Mouse (Mus musculus) right cerebral cortex, adult 18-20 months (tissue): ENCODE measurements around the gene Cdh4.
A peak's percentile ranks its signal among the peaks of the same experiment; 100 is the strongest.

Experiments
- DNase-seq: peaks from one replicate; pipeline ENCODE4 v3.0.0; 2022; ENCODE audit warnings: mixed read lengths

The Cdh4 gene

DNA sequence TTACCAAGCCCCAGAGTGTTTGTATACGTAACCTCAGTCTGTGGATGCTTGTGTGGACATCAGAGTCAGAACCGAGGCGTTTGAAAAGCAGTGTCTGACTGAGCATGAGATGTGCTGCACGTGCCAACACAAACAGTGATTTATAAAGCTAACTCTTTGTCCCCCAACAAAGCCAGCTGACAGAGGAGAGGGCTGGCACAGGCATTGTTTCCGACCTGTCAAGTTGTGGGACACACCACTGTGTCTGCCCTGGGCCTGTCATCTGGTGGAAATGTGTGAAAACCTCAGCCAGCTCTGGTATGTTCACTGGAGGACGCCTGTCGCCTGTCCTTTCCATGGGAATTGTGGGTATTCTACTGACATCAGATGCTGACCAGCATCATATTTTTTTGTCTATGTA, 248.3 kb downstream of the Cdh4 start:
- no peak for DNase-seq

DNA sequence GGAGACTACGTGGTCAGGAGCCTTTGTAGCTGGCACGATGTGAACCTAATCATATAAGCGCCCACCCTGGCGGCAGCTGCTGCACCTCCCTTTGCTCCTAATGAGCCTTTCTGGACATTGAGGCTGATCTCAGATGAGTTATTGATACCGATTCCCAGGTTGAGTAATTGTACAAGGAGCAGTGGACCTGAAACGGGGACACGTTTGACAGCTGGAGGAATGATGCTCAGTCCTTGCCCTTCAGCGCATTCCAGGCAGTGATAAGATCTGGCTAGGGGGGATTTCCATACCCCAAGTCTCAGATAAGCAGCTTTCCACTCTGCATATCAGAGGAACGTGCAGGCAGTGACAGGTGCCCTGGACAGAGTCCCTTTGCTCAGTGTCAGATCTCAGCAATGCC, 252.7 kb downstream of the Cdh4 start:
- DNase-seq, result no peak

DNA sequence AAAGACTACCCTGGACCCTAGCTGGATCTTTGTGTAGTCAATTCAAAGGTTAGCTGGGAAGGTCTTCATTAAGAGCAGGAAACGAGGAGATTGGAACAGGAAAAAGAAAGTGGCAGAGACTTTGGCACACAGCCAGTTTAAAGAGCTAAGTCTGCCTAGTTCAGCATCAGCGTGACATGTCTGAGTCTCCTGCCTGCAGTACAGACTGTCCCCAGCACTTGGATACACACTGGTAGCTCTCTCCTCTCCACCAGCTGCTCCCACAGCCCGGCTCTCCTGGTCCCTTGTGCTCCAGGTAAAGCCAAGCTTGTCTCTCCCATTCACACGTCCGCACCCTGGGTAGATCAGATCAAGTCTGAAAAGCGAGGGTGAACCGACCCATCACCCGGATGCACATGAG, 255.4 kb downstream of the Cdh4 start:
- no peak for DNase-seq

DNA sequence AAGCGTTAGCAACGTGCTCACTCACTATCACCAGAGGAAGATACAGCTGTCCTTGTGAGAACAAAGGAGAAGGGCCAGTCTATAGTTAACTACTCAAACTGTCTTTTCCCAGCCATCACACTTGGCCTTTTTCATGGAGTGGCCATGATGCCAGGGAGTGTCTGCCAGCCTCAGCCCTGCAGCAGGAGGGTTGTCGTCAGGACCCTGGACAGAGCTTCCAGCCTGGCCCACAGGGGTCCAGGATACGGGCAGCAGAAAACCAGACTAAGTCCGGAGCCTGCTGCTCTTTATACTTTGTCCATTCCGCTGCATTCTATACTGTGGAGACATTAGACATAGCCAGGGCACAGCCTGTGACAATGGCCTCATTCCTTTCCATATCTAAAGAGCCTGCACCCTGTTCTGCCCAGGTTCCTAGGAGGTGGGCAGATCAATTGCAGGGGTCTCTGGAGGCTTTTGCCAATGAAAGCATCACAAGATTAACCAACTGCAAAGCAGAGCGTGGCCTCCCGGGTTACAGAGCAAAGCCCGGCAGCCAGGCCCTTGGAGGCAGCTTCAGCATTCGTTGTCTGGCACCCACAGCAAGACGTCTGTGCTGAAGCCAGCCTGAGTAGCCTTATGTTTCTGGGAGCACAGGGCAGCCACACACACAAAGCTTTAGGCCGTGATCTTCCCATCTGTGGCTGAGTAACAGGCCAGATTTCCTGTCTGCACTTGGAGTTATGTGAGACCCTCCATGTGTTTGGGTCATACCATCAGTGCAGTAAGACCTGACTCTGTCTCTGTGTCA, 256.2 kb downstream of the Cdh4 start:
- no peak for DNase-seq

DNA sequence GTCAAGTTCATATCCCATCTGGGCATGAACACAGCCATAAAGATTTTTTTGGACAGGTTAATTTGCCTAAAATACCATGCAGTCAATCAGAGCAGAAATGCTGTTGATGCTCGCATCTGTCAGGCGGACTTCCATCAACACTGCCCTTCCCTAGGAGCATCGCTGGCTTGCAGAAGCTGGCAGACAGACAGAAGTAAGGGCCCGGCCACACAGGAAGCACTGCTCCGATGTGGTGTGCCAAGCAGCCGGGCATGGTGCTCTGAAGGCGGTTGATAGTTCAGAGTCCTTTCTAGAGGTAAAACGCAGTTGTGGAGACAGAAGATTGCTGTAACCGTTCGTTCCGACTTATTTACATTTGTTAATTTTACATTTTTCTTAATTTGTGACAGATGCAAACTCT, 262.8 kb downstream of the Cdh4 start:
- no peak for DNase-seq

DNA sequence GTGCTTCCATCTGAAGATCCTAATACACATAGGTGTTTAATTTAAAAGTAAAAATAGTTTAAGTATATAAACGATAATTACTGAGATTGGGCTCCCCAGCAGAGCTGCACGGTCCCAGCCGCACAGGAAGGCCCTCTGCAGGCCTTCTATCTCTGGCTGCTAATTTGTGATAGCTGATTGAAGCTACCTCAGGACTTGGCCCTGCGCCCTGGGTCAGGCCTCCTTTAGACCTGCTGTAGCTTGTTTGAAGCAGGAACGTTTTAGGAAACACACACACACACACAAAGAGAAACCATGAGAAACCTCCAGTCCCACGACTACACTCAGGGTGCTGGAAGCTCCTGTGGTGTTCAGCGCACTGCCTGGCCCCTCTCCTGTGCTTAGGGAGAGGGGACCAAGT, 263.2 kb downstream of the Cdh4 start:
- DNase-seq, result no peak

DNA sequence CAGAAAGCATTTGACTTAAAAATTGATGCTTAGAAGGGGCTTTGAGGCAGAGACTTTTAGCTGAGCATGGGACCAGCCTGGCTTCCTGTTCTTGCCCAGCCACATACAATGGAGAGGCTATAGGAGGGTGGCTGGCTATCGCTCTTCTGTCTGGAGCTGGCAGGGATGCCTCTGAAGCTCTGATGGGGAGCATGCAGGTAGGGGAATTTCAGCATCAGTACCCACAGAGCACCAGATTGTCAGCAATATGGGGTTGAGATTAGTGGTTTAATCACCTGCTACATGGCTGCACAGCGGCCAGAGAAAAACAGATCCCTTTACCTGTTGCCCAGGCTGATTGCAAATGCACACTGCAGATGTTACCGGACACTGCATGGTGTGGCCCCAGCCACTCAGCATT, 264.4 kb downstream of the Cdh4 start:
- DNase-seq, result no peak

DNA sequence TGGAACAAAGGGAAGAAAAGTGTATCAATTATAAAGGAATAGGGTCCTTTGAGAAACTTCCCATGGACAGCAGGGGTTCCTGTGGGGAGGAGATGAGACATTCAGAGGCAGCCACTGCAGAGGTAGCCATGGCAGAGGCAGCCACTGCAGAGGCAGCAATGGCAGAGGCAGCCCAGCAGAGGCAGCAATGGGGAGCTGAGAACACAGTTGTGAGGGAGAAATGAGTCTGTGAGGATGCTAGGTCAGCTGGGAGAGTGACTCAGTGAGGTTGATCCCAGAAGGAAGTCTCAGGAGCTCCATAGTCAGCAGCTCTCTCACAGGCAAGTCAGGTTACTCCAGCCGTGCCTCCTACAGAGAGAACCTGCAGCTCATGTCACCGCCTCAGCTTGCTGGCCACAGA, 266.9 kb downstream of the Cdh4 start:
- peak; percentile 15 for DNase-seq

DNA sequence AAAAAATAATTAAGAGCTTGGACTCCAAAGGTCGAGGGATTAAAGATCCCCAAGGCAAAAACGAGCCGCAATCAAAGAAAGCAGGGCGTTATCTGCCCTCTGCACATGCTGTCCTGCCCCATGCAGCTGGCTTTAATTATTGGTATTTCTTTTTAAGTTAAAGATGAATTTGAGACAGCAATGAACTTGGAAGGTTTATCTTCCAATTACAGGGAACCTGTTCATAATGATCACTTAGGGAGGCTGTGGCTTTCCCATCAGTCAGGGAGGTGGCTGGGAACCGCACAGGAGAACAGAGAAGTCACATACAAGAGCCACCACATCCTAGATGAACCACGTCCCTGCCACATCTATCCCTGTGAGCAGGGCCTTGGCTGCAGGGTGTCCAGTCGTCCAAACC, 270.5 kb downstream of the Cdh4 start:
- DNase-seq, result no peak

DNA sequence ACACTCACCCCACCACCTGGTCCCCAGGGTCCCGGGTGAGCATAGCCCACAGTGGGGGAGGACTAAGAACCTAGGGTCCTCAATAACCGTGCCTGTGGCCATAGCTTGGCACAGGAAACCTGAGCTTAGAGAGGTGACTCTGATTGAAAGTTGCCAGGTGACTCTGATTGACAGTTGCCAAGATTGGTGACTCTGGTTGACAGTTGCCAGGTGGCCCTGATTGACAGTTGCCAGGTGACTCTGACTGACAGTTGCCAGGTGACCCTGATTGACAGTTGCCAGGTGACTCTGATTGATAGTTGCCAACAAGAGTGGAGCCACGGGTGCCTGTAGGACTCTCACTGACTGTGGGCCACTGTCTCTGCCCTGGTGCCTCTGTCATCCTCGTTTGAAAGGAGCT, 271.1 kb downstream of the Cdh4 start:
- no peak for DNase-seq

DNA sequence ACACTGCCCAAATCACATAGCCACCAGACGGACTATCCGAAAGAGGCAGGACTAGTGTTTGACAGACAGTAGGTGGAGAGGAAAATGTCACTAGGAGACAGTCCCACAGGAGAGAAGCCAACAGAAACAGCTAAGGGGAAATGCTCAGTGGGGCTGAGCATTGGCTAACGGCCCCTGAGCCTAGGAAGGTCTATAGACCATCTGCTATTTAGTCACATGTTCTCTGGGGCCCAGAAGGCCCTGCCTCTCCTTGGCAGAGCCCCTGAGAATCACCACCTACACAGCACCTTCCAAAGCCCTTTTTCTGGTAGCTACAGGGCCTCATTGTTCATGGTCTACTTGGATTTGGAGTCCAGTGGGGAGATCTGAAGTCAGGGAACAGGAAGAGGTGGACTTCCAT, 271.9 kb downstream of the Cdh4 start:
- DNase-seq, result no peak

DNA sequence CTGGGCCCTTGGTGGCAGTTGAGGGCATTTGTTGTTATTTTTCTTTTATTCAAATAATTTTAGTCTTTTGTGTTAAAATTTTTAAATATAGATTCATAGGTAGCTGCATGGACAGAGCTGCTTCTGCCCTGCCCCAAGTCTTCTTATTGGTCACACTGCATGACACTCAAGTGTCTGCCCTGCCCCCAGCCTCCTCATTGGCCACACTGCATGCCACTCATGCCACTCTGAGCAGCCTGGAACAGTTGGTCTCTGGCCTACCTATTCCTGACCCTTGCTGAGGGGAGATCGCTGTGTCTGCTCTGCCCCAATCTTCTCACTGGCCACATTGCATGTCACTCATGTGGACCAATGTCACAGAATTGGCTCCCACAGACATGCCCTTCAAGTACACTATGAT, 273.1 kb downstream of the Cdh4 start:
- DNase-seq, result no peak

DNA sequence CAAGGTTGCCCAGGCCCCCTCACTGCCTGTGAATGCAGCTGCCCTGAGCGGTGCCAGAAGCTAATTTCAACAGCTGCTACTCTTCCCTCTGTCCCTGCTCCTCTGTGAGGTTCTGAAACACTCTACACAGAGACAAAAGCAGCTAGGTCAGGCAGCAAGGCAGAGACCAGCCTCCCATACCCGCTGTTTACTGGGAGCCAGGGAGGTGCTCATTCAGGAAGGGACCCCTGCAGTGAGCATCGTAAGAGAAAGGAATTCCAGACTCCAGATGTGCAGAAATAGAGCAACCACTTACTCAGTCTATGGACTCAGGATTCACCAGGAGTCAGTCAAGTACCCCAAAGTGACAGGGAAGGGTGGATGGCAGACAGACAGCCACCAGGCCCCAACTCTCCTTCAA, 278.1 kb downstream of the Cdh4 start:
- no peak for DNase-seq

DNA sequence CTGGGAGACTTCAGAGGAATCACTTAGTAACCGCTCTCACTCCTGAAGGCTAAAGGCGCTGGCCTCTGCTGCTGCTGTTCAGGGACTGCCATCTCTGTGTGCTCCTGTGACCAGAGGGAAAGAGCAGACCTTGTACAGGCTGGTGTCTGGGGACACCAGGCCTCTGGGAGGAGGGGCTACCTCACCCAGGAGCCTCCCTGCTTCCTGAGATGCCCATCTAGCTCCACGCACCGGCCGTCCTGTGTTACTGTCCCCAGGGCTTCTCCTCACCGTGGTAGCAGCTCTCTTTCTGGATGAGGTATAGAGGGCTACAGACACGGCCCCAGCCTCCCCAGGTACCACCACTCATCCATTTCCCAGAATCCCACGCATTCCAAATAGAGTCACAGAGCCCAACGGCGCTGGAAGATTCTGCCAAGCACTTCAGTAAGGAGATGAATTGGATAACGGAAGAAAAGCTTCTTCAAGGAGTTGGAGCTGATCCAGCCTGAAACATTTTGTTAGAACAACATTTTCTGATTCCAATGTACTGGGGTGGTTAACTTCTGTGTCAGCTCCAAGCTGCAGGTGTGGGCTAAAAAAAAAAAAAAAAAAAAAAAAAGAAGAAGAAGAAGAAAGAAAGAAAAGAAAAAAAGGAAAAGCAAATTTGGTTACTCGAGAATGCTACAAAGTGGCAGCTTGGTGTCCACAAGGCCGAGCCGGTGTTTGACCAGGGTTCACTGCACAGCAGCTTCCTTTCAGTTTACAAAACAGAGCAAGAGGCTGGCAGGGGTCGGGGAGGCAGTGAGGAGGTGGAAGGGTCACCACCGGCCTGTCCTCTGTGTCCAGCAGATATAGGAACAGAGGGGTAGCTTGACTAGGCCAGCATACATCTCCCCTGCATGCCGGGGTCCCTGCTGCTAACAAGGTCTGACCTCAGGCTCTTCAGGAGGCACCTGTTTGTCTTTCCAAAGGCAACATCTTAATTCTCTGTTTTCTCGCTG, 279.6 kb downstream of the Cdh4 start:
- DNase-seq, result peak; percentile 28

DNA sequence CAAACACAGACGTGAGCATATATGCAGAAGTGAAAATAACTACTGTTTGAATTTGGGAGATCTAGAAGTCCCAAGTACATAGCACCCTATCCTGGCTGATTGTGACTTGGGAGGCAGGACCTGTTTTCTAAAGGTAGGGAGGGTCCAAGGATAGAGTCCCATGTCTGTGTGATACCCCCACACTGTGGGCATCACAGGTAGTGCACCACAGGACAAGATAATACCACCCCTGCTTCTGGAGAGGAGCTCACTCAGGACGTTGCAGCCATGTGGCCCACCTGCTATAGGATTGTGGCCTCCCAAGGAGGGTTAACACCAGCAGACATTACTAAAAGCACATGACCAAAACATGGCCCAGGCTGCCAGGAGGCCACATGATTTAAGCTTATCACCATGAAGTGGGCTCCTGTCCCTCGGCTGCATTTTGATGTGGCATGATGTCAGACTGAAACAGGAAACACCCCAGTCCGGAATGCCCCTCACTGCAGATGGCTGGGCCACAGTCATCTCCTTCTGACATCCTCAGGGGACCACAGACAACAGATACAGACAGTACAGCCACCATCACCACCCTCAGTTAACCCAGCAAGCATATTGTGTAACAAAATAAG, 280.6 kb downstream of the Cdh4 start:
- DNase-seq, result no peak

DNA sequence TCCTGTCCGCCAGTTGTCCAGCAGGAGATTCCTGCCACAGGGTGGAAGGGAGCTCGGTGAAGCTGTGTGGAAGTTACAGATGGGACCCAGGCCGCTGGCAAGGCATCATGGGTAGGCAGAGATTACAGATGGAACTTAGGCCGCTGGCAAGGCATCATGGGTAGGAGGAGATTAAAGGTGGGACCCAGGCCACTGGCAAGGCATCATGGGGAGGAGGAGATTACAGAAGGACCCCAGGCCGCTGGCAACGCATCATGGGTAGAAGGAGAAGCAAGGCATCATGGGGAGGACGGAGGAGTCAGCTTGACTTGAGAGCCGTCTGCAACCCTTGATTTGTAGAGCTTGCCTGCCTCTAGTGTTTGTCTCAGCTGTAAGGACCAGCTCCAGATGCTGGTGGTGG, 281.2 kb downstream of the Cdh4 start:
- no peak for DNase-seq

DNA sequence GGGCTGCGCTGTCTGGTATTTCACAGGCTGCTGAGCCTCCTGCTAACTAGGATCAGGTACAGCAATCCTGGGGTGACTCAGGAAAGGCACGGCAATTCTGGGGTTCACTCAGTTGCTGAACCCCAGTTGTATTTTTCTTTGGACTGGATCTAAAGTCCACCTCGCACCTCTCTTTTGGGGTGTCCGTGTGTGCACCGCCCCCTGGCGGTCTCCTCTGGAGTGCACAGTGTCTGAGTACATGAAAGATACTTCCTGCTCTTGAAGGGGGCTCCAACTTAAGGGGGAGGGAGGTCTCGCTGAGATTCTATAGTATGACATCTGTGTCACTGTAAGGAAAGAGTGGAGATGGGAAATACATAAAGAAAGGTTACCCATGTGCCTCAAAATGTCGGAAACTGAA, 286.8 kb downstream of the Cdh4 start:
- no peak for DNase-seq

DNA sequence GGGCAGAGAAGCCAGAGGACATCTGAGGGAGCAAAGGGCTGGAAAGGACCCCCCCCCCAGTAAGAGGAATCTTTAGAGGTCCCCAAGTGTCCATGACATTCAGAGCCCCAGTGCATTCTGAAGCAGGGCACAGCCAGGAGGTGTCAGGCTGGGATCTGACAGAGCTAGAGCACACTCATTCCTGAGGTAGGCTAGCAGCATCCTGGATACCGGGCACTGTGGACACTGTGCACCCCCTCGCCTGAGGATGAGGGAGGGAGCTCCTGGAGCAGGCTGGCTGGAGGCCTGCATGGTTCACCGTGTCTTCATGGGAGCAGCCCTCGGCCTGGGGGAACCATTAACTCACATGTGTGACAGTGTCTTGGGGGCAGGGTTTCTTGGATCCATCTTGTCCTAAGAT, 287.6 kb downstream of the Cdh4 start:
- no peak for DNase-seq

DNA sequence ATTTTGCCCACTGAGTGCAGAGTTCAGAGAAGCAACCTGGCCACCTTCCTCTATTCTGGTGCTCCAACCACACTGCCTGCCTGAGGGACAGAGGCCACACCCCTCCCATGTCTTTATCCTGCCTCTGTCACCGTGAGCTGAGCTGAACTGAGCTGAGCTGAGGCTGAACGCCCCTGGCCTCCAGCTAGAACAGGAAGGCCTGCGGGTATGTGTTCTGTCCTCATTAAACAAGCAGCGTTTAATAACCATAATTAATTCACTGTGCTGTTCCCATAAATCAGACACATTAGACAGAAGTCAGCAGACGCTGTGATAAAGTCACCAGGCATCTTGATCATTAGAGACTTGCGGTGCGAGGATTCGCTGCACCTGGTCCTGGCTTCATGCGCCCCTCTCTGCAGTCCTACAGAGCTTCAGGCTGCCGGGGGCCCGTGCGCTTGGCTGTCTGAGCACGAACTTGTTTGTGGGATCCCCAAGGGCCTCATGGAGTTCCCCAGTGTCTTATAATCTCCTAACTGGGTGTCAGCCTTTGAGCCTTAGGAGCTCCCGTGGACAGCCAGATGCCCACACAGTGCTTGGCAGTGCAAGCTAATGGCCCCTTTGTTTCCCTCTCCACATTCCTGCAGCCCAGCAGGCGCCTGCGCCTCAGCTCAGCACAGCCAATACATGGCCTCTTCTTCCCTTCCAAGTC, 291.1 kb downstream of the Cdh4 start:
- DNase-seq, result no peak

DNA sequence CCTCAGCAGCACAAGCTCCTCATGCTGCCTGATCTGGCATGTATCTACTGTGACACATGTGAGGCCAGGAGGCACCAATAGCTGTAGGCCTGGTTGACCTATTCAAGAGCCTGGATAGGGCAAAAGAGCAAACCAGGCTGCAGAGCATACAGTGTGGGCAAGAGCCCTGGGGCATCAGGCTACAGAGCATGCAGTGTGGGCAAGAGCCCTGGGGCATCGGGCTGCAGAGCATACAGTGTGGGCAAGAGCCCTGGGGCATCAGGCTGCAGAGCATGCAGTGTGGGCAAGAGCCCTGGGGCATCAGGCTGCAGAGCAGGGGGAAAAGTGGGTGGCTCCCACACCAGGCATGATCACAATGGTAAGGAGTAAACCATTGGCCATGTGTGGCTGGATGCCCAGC, 300.2 kb downstream of the Cdh4 start:
- no peak for DNase-seq

DNA sequence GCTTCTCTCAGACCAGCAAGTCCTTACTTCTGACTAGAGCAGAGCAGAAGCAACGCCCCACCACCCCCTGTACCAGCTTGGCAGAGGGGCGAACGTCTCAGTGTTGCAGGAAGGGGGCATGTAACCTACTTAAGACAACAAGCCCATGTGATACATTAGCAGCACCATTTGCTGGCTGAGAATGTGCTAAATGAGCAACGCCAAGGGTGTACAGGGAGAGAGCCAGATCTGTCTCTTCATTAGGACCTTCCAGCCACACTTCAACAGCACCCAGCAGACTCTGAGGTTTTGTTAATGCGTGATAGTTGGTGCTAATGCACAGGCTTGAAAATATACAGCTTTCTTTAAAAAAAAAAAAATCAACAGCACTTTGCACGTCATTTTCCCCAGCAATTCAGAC, 300.6 kb downstream of the Cdh4 start:
- DNase-seq, result no peak

DNA sequence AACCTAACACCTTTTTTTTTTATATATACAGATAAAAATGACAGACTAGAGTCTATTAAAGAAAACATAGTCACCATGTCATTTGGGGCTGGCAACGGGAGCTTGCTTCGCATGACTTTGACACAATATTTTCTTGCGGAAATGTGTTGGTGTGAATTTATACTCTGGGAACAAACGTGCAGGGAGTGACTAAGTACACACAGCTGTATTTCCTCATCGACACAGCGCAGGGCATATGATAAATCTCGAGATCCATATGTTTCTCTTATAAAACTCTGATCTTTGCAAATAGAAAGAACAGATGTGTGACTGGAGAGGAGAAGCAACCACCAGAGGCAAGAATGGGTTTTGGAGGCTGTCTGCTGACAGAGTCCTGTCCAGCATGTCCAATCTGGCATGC, 304.3 kb downstream of the Cdh4 start:
- no peak for DNase-seq

DNA sequence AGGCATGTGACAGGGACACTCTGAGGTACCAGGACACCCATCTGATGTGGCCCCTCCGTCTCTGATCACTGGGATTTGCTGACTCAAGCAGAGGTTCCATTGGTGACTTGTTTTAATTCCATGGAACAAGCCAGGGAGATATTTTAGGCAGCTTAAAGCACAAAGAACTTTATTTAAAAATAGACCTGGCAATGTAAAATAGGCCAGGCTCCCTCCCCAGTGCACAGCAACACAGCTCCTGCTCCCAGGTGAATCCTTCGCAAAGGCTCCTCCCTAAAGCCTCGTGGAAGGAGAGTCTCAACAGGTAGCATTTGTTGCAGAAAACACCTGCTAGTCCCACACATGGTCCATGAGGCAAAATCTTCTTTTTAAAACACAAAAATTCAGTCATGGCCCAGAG, 307.2 kb downstream of the Cdh4 start:
- DNase-seq, result no peak
